Mouse (Mus musculus) midbrain, embryonic 10.5 days (tissue): ENCODE results near the gene Slc27a1. TPM values are rescaled to one million over a fixed set of nuclear protein-coding genes. Genes with fewer than 3 reads are reported as not detected.

Experiments
- DNase-seq: peaks from one replicate; pipeline ENCODE4 v3.0.0-alpha.2; 2017; ENCODE audit warnings: low spot score
- H3K27ac ChIP-seq: fragments of 300-500 bp; sonication (generic); replicated peaks from 2 replicates; pipeline ENCODE4 v1.5.1; 2016; ENCODE audit warnings: mild to moderate bottlenecking
- H3K27me3 ChIP-seq: fragments of 300-500 bp; sonication (generic); 2 replicates; pipeline ENCODE4 v1.6.1; 2016; ENCODE audit warnings: low read depth, mild to moderate bottlenecking; ENCODE audit not compliant: poor library complexity, severe bottlenecking
- H3K36me3 ChIP-seq: fragments of 300-500 bp; sonication (generic); 2 replicates; pipeline ENCODE4 v1.6.1; 2016; ENCODE audit warnings: mild to moderate bottlenecking, moderate library complexity
- H3K4me1 ChIP-seq: fragments of 300-500 bp; sonication (generic); 2 replicates; pipeline ENCODE4 v1.6.1; 2016
- H3K4me3 ChIP-seq: fragments of 300-500 bp; sonication (generic); 2 replicates; pipeline ENCODE4 v1.5.1; 2016; ENCODE audit warnings: mild to moderate bottlenecking, moderate library complexity
- H3K9me3 ChIP-seq: fragments of 300-500 bp; sonication (generic); replicated peaks from 2 replicates; pipeline ENCODE4 v1.6.1; 2016; ENCODE audit warnings: mild to moderate bottlenecking
- whole genome bisulfite sequencing: fragments of 180-500 bp; shearing (Covaris S2); methylation state at CpG from one replicate; pipeline ENCODE4 v1.1.7; 2016; 5-methylcytosine and 5-hydroxymethylcytosine counted together
- polyA plus RNA-seq: library from polyadenylated mRNA; unstranded; fragments of >200 nt; fragmentation: Nextera tagmentation; extraction: Ambion mirVana; gene quantifications from 2 replicates; pipeline ENCODE4 v1.2.1, GENCODE M21; 2016

Gene Slc27a1
- polyA plus RNA-seq, 1 experiment from 2014 or later, result 21.5 TPM

DNA sequence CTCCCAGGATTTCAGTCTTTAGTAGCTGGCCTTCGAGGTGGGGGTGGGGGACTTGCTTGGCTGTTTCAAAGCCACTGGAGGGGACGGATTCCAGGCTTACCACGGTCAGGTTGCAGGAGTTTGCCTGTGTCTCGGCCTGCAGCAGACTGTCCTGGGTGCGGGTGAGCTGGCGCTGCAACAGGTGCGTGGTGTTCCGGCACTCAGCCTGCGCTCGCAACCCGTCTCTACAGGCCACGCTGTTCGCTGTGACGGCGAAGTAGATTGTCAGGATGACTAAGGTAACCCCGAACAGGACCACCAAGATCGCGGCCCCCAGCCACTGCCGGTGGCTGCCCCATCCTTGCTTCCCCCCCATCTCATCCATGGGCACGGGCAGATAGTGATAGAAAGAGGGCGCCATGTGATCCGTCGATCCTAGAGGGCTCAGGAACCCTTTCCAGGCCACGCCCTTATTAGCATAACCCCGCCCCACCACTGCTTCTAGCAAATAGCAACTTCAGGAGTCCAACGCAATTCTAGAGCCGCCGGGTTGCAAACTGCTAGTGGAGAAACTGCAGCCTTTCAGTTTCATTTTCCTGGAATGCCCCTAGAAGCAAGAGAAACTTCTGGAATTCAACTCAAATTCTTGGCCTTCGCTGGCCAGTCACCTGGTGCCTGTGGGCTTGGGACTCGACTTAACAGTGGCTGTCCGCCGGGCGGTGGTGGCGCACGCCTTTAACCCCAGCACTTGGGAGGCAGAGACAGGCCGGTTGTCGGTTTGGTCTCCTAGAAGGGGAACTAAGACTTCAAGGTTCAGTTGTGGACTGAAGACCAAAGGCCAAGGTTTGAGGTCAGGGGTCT, 31.4 kb upstream of the Slc27a1 start, which contains the start of gene Bst2:
Bst2 (minus strand) TSS at position 429 of the 840 bp plus-strand sequence.
- peaks cover 18% of the 10 kb centered on the region for H3K4me1 ChIP-seq
- H3K4me3 ChIP-seq, result peak within 1 kb of the TSS; percentile 50
- H3K27ac ChIP-seq, result peak within 1 kb of the TSS; percentile 46; the same call in 1 of the 2 replicates
- WGBS, result 3% methylated on average over 37 of the region's 37 CpGs
- H3K27me3 ChIP-seq, result peaks cover 44% of the 10 kb centered on the region
- no peaks in the 10 kb centered on the region for H3K9me3 ChIP-seq
- peak; percentile 72 for DNase-seq
- H3K36me3 ChIP-seq, result no peaks in the 10 kb centered on the region

DNA sequence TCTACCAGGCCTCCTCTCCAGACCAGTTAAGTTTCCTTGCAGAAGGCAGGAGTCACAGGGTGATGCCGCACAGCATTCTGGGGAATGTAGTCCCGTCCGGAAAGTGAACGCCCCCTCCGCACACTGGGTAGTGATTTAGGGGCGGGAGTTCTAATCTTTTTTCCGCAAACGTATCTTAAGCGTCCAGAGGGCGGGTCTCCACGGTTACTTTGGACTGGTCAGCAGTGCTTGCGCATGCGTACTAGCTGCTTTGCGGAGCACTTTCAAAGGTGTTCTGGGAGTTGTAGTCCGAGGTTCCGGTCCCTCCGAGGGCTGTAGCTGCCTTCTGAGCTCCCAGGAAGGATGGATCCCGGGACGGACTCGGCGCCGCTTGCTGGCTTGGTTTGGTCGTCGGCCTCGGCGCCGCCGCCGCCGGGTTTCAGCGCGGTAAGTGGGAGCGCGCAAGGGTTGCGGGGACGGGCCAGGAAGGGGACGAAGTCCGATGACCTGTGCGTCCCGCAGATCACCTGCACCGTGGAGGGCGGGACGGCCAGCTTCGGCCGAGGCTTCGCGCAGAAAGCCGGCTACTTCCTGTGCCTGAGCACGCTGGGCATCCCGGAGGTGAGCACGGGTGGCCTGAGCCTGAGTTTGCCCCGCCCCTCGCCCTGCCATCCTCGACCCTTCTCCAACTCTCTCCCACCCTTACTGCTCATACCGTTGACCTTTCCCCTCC, 25.9 kb upstream of the Slc27a1 start, which contains the start of gene Mvb12a:
Mvb12a (plus strand) TSS at position 291 of the 712 bp plus-strand sequence.
- Histone ChIP-seq H3K36me3 (peaks cover 27% of the 10 kb centered on the region), H3K9me3 (no peaks in the 10 kb centered on the region), H3K4me3 (peak within 1 kb of the TSS; percentile 74), H3K4me1 (peaks cover 18% of the 10 kb centered on the region), H3K27me3 (peaks cover 10% of the 10 kb centered on the region), H3K27ac (peak within 1 kb of the TSS; percentile 79)
- peak; percentile 97 for DNase-seq
- under 1% methylated on average over 55 of the region's 55 CpGs for WGBS

DNA sequence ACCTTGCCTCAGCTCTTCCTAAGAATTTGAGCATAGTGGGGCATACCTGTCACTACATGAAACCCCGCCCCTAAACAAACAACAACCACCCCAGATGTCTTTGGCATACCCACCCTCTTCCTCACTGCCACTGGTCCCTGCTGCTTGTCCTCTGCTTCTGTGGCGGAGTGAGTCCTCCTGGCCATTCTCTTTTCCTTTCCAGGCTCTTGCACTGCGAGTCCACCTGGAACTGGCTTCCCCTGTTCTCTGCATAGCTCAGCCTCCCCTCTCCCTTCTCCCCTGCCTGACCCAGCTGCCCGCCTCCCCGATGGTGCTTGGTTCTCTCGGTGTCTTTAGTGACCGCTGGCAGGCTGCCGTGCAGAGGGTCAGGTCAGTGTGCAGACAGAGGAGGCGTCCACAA, 24.9 kb upstream of the Slc27a1 start:
- Histone ChIP-seq H3K27ac (no peak overlapping the region), H3K9me3 (no peaks in the 10 kb centered on the region), H3K4me1 (peaks cover 14% of the 10 kb centered on the region), H3K36me3 (peaks cover 36% of the 10 kb centered on the region), H3K27me3 (peaks cover under 1% of the 10 kb centered on the region; the same call in 1 of the 2 replicates), H3K4me3 (peak overlapping the region; percentile 74)
- 89% methylated on average over 9 of the region's 9 CpGs for WGBS
- DNase-seq, result no peak

DNA sequence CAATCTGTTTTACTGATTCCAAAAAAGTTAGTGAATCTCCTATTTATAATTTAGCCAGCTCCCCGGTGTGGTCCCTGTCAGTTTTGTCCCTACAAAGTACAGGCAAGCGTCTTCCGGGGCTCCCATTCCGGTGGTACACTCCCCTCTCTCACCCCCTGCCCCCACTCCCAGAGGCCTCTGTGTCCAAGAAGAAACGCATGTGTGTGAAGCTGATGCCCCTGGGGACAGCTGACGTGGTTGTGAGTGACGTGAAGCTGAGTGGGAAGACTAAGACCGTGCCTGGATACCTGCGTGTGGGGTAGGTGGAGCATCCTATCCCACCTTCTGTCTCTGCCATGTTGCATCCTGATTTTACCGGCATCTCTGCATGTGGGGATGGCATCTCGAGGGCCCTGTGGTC, 23.6 kb upstream of the Slc27a1 start:
- peaks cover 14% of the 10 kb centered on the region for H3K4me1 ChIP-seq
- H3K4me3 ChIP-seq, result no peak overlapping the region
- no peaks in the 10 kb centered on the region for H3K27me3 ChIP-seq
- DNase-seq, result no peak
- peaks cover 37% of the 10 kb centered on the region for H3K36me3 ChIP-seq
- no peak overlapping the region for H3K27ac ChIP-seq
- no peaks in the 10 kb centered on the region for H3K9me3 ChIP-seq
- WGBS, result 93% methylated on average over 11 of the region's 11 CpGs

DNA sequence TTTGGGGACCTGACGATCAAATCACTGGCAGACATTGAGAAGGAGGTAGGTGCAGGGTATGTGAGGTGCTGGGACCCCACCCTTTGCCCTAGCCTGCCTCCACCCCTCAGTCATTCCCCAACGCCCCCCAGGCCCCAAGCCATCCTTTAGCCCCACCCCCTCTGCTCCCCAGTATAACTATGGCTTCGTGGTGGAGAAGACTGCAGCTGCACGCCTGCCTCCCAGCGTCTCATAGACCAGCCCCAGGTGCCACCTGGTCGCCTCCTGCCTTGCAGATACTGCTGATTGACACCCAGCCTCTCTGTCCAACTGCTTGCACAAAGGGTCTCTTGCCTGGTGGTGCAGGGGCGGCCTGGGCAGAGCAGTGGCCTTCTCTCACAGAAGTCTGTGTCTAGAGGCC, 21.1 kb upstream of the Slc27a1 start:
- Histone ChIP-seq H3K27ac (no peak overlapping the region), H3K36me3 (peaks cover 37% of the 10 kb centered on the region), H3K4me1 (peaks cover 14% of the 10 kb centered on the region), H3K27me3 (no peaks in the 10 kb centered on the region), H3K4me3 (no peak overlapping the region), H3K9me3 (no peaks in the 10 kb centered on the region)
- 86% methylated on average over 7 of the region's 7 CpGs for WGBS
- no peak for DNase-seq

DNA sequence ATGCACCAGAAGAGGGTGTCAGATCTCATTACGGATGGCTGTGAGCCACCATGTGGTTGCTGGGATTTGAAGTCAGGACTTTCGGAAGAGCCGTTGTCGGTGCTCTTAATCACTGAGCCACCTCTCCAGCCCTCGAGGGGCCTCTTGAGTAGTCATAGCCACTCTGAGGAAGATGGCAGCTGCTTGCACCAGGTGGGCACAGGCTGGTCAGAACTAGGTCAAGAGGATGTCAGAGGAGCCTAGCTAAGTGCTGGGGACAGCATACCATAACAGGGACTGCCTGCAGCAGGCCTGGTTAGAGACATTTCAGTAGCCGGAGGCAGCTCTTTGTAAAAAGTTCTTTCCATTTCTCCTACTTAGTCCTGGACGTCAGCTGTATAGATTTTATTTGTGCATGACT, 17.9 kb upstream of the Slc27a1 start:
- 71% methylated on average over 7 of the region's 7 CpGs for WGBS
- DNase-seq, result no peak

DNA sequence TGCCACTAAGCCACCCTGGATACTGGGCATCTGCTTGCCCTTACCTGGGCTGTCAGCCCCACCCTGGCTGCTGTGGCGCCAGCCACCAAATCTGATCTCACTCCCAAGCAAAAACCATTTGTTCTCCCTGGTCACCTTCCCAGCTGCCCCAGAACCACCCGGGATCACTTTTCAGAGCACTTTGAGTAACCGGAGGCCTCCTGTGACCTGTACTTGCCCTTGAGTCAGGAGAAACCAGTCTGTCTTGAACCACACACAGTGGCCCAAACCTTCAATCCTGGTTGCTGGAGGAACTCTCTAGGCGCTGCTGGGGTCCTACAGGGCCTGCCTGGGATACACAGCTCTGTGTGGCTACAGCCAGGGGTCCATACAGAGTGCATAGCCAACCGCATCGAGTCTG, 15.9 kb upstream of the Slc27a1 start:
- WGBS, result 81% methylated on average over 6 of the region's 6 CpGs
- H3K9me3 ChIP-seq, result no peaks in the 10 kb centered on the region
- peaks cover 33% of the 10 kb centered on the region for H3K27me3 ChIP-seq
- peaks cover 10% of the 10 kb centered on the region for H3K36me3 ChIP-seq
- DNase-seq, result no peak
- no peak overlapping the region for H3K4me3 ChIP-seq
- no peaks in the 10 kb centered on the region for H3K4me1 ChIP-seq
- no peak overlapping the region for H3K27ac ChIP-seq

More for the DNA sequence above, 17.9 kb upstream of the Slc27a1 start:
- Histone ChIP-seq H3K9me3 (no peaks in the 10 kb centered on the region), H3K4me3 (no peak overlapping the region), H3K27me3 (peaks cover 13% of the 10 kb centered on the region), H3K4me1 (no peaks in the 10 kb centered on the region), H3K36me3 (peaks cover 29% of the 10 kb centered on the region), H3K27ac (no peak overlapping the region)

DNA sequence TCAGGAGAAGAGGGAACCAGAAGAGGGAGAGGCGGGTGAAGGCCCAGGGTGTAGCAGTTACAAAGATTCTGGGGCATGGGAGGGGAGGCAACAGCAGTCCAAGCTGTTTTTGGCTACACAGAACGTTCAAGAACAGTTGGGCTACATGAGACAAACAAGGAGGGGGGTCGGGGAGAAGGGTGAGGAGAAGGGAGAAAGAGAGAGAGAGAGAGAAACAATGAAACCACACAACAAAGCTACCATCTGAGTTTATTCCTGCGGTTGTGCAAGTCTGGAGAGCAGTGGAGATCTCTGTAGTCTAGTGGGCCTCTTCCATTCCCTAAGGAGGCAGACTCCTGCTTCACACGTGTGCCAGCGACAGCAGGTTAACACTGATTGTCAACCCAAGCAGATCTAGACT, 14.7 kb upstream of the Slc27a1 start:
- Histone ChIP-seq H3K36me3 (no peaks in the 10 kb centered on the region; the same call in 1 of the 2 replicates), H3K9me3 (no peaks in the 10 kb centered on the region), H3K27me3 (peaks cover 45% of the 10 kb centered on the region), H3K4me1 (peaks cover 10% of the 10 kb centered on the region), H3K27ac (no peak overlapping the region), H3K4me3 (no peak overlapping the region)
- DNase-seq, result no peak
- WGBS, result 75% methylated on average over 6 of the region's 6 CpGs

DNA sequence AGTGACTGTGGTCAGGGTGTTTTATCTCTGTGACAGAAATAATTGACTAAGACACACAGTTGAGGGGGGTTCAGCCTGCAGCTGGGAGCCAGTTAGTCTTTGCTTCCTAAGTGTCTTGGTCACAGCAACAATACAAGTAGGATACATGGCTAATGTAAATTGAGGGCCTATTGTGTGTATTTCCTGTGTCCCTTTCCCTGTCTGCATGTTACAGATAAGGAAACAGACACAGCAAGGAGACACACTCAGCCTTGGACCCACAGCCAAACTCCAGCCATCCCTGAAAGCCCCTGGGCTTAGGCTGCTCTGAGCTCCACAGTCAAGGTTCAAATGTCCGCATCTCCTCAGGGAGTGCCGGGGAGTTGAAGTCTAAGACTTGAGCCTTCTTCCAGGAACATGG, 14.0 kb upstream of the Slc27a1 start:
- WGBS, result 86% methylated on average over 2 of the region's 2 CpGs
- no peak for DNase-seq
- H3K27me3 ChIP-seq, result peaks cover 52% of the 10 kb centered on the region
- no peaks in the 10 kb centered on the region for H3K9me3 ChIP-seq
- peaks cover 13% of the 10 kb centered on the region for H3K4me1 ChIP-seq
- H3K36me3 ChIP-seq, result no peaks in the 10 kb centered on the region
- H3K27ac ChIP-seq, result no peak overlapping the region
- H3K4me3 ChIP-seq, result no peak overlapping the region

DNA sequence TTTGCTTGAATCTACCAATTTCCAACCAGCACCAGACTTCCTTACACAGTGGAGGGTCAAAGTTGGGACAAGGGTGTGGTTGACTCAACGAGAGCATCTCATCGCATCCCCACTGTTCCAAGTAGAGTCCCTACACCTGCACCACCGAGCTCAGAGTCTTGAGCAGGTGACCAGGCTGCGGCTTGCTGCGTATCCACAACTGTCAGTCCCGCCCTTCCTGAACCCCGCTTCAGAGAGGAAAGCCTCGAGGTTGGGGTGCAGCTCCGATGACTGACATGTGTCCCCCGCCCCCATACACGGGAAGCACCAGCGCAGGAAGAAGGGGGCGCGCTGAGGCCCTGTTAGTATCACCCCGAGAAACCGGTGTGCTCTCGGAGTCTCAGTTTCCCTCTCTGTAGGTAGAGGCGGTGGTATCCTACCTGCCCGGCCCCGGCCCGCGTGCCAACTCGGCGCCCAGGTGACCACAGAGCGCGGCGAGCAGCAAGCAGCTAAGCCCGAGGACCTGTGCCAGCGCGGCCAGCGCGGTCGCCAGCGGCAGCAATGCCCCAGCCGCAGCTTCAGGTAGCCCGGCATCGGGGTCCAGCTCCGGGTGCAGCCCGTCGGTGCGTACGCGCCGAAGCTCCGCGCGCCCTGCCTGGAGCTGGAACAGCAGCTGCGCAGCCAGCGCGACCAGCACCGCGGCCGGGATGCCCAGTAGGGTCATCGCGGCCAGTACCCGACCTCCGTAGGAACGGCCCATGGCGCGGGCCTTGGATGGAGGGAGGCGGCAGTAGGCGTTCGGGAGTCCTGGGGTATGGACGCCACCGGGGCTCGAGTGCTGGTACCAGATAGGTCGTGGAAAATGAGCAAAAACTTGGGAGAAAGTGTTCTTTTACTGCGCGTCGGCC, 10.4 kb upstream of the Slc27a1 start, which contains the start of gene Tmem221:
Tmem221 (minus strand) TSS at position 801 of the 887 bp plus-strand sequence.
- WGBS, result 4% methylated on average over 70 of the region's 70 CpGs
- no peaks in the 10 kb centered on the region for H3K9me3 ChIP-seq
- peaks cover 89% of the 10 kb centered on the region for H3K27me3 ChIP-seq
- no peaks in the 10 kb centered on the region for H3K36me3 ChIP-seq
- peak; percentile 52 for DNase-seq
- peak within 1 kb of the TSS; percentile 51 for H3K4me3 ChIP-seq
- peaks cover 22% of the 10 kb centered on the region for H3K4me1 ChIP-seq
- no peak within 1 kb of the TSS for H3K27ac ChIP-seq

DNA sequence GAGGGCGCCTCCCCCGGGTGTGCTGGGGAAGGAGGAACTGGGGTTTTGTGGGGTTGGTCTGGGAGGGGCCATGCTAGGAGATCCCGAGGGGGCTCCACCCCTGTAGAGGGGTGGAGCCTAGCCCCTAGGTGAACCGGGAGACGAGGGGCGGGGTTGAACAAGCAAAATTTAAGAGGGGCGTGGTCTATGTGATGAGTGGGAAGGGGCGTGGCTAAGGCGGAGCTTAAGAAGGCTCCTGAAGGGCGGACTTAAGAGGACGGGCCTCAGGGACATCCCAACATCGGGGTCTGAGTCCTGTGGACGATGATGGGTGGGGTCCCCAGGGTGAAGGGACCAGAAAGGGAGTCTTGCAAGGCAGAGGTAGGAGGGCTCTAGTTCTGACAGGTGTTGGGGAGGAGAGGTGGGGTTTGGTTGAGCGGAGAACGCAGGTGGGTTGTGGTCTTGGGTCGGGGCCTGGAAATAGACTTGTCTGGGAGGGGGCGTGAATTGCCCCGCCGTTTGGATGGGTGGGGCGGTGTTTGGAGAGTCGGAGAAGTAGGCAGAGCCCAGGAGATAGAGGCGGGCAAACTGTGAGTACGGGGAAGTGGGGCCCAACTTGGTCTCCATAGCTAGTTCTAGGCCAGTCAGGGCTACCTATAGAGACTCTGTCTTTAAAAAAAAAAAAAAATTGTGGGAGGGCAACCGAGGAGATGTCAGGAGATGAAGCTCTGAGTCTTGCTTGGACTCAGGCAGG, 9.6 kb upstream of the Slc27a1 start:
- Histone ChIP-seq H3K4me1 (peaks cover 22% of the 10 kb centered on the region), H3K36me3 (no peaks in the 10 kb centered on the region), H3K9me3 (peaks cover 3% of the 10 kb centered on the region), H3K27ac (no peak overlapping the region), H3K27me3 (peaks cover 97% of the 10 kb centered on the region), H3K4me3 (peak overlapping the region; percentile 51)
- WGBS, result 3% methylated on average over 24 of the region's 24 CpGs
- no peak for DNase-seq
